9 mouse cellular contexts compared by ENCODE assay signal in the genomic region with DNA sequence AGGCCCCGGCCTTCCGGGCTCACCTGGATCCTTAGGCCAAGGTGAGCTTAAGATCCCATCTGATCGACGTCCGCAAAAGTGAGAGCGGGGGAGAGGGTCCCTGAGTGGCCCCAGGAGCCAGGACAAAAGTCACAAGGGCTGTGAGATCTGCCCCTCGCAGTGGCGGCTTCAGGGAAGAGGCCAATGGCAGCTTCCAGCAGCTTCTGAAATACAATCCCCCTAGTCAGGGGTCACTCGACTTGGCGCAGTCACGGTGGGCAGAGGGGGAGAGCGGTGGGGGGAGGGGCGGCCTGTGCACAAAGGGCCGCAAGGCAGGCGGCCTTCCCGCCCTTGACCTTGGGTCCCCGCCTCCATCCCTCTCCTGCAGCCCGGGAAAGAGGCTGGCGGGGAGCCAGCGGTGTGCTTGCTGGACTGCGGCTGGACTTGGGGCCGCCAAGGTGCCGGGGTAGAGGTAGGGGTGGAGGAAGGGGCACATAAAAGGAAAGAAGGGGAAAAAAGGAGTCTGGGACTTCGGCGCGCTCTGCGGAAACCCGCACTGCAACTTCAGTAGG. TPM values are rescaled to one million over a fixed set of nuclear protein-coding genes. Genes with fewer than 3 reads are reported as not detected.
DNase-seq lines count a peak whose midpoint lies in the region; ATAC-seq and TF ChIP-seq lines count a peak whose summit lies in the region.
"Had no signal": no experiment of that assay in that cellular context is flagged by ENCODE, and none has a peak within 500 bp of the region (broad histone marks: within the 10 kb centered on the region; RNA-seq: fewer than 3 reads in every experiment).

No protein-coding gene starts in this region.

- peak overlapping the region; percentile 86 for H3K4me2 ChIP-seq in lung, postnatal 0 days (replicated peaks; ENCODE audit: low read depth, low read length)
- peak overlapping the region; percentile 96 for H3K4me2 ChIP-seq in stomach, embryonic 16.5 days (ENCODE audit: low read depth, low read length)

- H3K27me3 ChIP-seq in heart, embryonic 10.5 days (ENCODE audit: insufficient read depth, poor library complexity, severe bottlenecking), result peaks cover 41% of the 10 kb centered on the region
- peaks cover 17% of the 10 kb centered on the region for H3K27me3 ChIP-seq in lung, postnatal 0 days (replicated peaks; ENCODE audit: insufficient read depth, low read length)
- H3K27me3 ChIP-seq in stomach, embryonic 16.5 days (ENCODE audit: control insufficient read depth, insufficient read depth, low read length), result no peaks in the 10 kb centered on the region

- no peak overlapping the region; the same call in 1 of the 2 replicates for H3K9ac ChIP-seq in lung, postnatal 0 days (replicated peaks; ENCODE audit: low read depth)
- H3K9ac ChIP-seq in stomach, embryonic 16.5 days (ENCODE audit: low read length), result peak overlapping the region; percentile 74

- TF ChIP-seq CTCF in lung, postnatal 0 days (IDR thresholded peaks at IDR 0.05), result no peak

- peaks cover 70% of the 10 kb centered on the region for H3K4me1 ChIP-seq in heart, embryonic 10.5 days
- H3K4me1 ChIP-seq in lung, postnatal 0 days (ENCODE audit: insufficient read depth, low read depth, low read length), result 0 out of 2 replicates have a peak, but pooled peaks cover 7% of the 10 kb centered on the region
- peaks cover 37% of the 10 kb centered on the region for H3K4me1 ChIP-seq in stomach, embryonic 16.5 days (ENCODE audit: control insufficient read depth, insufficient read depth, low read length)

- H3K36me3 ChIP-seq in heart, embryonic 10.5 days, result no peaks in the 10 kb centered on the region
- H3K36me3 ChIP-seq in lung, postnatal 0 days (ENCODE audit: insufficient read depth, low read length), result no peaks in the 10 kb centered on the region
- no peaks in the 10 kb centered on the region for H3K36me3 ChIP-seq in stomach, embryonic 16.5 days (ENCODE audit: control insufficient read depth, insufficient read depth, low read length)

- peak overlapping the region; percentile 95 for H3K27ac ChIP-seq in heart, embryonic 10.5 days
- no peak overlapping the region for H3K27ac ChIP-seq in lung, postnatal 0 days (ENCODE audit: low read length)
- H3K27ac ChIP-seq in stomach, embryonic 16.5 days (ENCODE audit: low read length), result peak overlapping the region; percentile 60; the same call in 1 of the 2 replicates

- H3K9me3 ChIP-seq in heart, embryonic 10.5 days, result no peaks in the 10 kb centered on the region
- no peaks in the 10 kb centered on the region for H3K9me3 ChIP-seq in lung, postnatal 0 days (ENCODE audit: low read length)
- H3K9me3 ChIP-seq in stomach, embryonic 16.5 days (replicated peaks; ENCODE audit: control insufficient read depth, low read length), result no peaks in the 10 kb centered on the region

- TF ChIP-seq EP300 in lung, postnatal 0 days (IDR thresholded peaks at IDR 0.05), result no peak

- 2% methylated on average over 28 of the region's 28 CpGs for WGBS in heart, embryonic 10.5 days
- 7% methylated on average over 27 of the region's 28 CpGs for whole genome bisulfite sequencing in lung, postnatal 0 days
- WGBS in stomach, embryonic 16.5 days, result 11% methylated on average over 28 of the region's 28 CpGs

- peak; percentile 42 for DNase-seq in right cerebral cortex, postnatal 4 days
- DNase-seq in right cerebral cortex, postnatal 25 days, result no peak
- peak; percentile 89 for DNase-seq in heart, embryonic 10.5 days (ENCODE audit: low spot score)
- peak; percentile 88 to 90 for DNase-seq in kidney, adult 8-10 months
- peak; percentile 52 for DNase-seq in lung, postnatal 0 days (ENCODE audit: low spot score)
- no peak for DNase-seq in left cerebral cortex, adult 18-20 months (ENCODE audit: low spot score in 2 of 2)
- DNase-seq in thymus, adult 18-20 months, result no peak

- ATAC-seq in lung, postnatal 0 days, result peak; percentile 47
- ATAC-seq in stomach, embryonic 16.5 days (ENCODE audit: insufficient read depth, low FRiP score), result peak; percentile 58; the same call in 1 of the 2 replicates

- peak overlapping the region; percentile 58 for H3K4me3 ChIP-seq in heart, embryonic 10.5 days
- peak overlapping the region; percentile 44 for H3K4me3 ChIP-seq in lung, postnatal 0 days (ENCODE audit: low read depth, low read length)
- H3K4me3 ChIP-seq in stomach, embryonic 16.5 days (replicated peaks; ENCODE audit: low read length), result peak overlapping the region; percentile 51

RNA-seq across cellular contexts. Expression of a gene that starts 23.6 kb away (rescaled TPM):
- 3.1 and 3.3 TPM in 2 replicates for polyA plus RNA-seq in heart, embryonic 10.5 days (2016; fragmentation: Nextera tagmentation; extraction: Ambion mirVana)
- 0.44 and 0.46 TPM in 2 replicates for polyA plus RNA-seq in lung, postnatal 0 days (2015; fragmentation: Nextera tagmentation; extraction: Ambion mirVana)
- polyA plus RNA-seq in stomach, embryonic 16.5 days (2015; fragmentation: Nextera tagmentation; extraction: Ambion mirVana), result 2.3 and 2.6 TPM in 2 replicates
- total RNA-seq in left cerebral cortex, adult 18-20 months (2021), result 10 to 100 TPM; 60.4 to 75.6 TPM
- total RNA-seq: MEL had no signal

Comparison
In these comparisons a context has a peak if more than half of its experiments do, and no peak if none do; other contexts are left out.
1. DNase-seq: peak in right cerebral cortex, postnatal 4 days (single experiment), heart, embryonic 10.5 days (single experiment), kidney, adult 8-10 months (2 of 2) and lung, postnatal 0 days (single experiment); none in right cerebral cortex, postnatal 25 days (single experiment), left cerebral cortex, adult 18-20 months (0 of 2) and thymus, adult 18-20 months (0 of 2).
2. Peak in every context shown above with its lines, with median percentiles within 50 percentile points of each other: H3K4me3 ChIP-seq.